Mouse (Mus musculus) monocyte, adult 5-6 weeks (primary cell): Measurements from ENCODE around the gene Gm3285. TPM values are rescaled to one million over a fixed set of nuclear protein-coding genes. Genes with fewer than 3 reads are reported as not detected.

Experiments
- ATAC-seq: fragments of 153-309, 156-312 bp; replicated peaks from 2 replicates; pipeline ENCODE4 v1.8.0; 2017; ENCODE audit warnings: mild to moderate bottlenecking; ENCODE audit not compliant: low TSS enrichment, insufficient number of reproducible peaks, severe bottlenecking, poor library complexity, low FRiP score
- total RNA-seq: library from RNA; stranded (forward); fragments of 200-1000, 200-491, 200-594 nt; gene quantifications from 3 replicates; pipeline ENCODE4 v1.2.3, GENCODE M21; 2017

Gene Gm3285
- total RNA-seq, 1 experiment from 2014 or later, result not detected

DNA sequence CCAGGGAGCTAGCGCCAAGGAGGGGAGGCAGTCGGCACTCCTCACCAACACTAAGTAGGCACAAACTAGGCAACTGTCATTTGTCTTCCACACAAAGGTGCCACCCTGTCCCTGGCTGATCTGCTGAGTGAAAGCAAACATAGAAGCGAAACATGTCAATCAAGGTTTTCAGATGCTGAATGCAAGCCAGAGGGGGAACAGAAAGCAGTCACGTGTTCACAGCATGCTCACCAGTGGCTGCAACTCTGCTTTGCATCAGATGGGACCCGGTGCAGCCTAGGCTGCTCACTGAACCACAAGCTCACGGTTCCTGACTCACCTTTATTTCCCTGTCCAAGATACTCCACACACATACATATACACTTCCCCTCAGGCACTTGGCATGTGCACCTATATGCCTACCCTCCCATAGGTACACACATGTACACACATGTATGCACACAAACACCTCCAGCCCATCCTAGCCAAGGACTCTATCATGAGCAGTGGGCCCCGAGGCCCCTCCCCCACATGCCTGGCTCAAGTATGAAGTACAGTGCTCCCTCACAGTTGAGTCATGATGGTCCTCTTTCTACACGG, 29.3 kb downstream of the Gm3285 start:
- ATAC-seq, result no peak

DNA sequence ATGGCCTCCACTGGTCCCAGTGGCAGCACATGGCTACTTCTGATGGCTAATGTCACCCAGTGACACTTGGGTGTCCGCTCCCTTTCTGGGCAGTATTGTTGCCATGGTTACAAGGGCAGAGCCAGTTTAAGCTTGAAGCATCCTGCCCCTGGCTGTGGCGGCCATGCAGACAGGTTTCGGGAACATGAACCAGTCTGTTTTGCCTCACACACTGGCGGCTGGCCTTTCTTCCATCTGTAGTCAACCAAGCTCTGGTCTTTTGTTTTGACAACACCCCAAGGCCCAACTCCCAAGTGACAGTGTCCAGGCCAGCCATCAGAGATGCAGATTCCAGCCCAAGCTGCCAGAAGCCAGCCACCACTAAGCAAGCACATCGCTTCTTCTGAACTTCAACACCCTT, 33.8 kb downstream of the Gm3285 start:
- ATAC-seq, result no peak

DNA sequence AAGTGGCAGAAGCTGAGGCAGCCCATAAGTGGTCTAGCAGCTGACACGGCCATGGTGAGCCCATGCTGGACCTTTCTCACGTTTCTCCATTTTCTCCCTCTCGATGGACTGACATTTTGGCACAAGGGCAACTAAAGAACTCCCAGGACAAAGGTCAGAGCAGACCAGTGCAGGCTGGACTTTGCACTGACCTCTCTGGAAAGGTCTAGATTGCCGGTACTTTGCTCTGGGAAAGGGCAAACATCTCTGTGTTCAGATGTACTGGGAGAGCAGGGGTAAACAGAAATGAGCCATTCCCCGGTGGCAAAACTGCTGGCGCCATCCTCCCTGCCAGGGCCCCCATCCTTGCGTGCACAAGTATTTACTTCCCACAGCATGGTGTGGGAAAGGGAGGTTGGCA, 38.4 kb downstream of the Gm3285 start:
- ATAC-seq, result no peak

DNA sequence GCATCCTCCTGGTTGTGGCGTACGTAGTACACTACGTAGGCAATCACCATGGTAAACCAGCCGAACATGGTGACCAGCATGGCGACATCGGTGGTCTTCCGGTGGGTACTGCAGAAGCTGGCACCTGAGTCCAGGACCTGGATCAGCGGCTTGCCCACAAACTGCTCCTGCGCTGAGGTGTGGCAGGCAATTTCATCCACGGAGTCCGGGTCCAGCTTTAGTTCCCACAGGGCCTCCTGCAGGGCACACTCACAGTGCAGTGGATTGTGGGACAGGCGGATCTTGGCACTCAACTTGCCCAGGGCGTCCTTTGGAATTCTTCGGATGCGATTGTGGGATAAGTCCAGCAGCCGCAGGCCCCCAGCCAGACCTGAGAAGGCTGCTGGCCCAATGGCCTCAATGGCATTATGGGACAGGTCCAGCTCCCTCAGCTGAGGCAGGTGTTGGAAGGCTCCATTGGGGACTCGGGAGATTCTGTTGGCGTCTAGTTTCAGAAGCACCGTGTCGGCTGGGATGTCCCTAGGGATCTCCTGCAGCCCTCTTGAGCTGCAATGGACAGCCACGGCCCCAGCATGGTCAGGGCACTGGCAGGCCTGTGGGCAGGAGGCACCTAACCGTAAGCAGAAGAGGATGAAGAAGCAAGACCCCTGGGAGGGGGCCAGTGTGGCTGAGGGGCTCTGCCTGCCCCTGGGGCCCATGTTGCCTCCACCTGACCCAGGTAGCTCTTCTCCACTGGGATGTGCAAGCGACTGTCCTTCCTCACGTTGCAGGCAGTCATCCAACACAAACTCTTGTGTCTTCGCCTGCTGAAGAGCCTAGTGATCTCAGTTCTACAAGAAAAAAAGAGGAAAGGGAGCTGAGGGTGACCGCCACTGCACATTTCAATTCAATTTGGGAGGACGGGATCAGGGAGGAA, 39.4 kb downstream of the Gm3285 start:
- no peak for ATAC-seq

DNA sequence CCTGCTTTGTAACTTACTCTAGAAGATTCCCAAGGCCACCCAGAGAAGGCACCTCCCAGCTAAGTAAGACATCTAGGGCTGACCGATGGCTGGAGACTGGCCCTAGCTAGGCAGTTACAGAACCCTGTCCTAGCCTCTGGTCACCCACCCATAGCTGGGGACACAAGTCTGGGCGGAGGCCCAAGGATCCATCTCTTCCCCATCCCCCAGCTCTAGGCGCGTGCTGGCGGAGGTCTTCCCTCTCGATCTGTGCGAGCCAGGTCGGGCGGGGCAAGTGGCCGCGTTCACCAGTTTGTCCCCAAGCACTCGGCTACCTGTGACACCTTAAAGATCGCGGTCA, 40.1 kb downstream of the Gm3285 start:
- no peak for ATAC-seq

DNA sequence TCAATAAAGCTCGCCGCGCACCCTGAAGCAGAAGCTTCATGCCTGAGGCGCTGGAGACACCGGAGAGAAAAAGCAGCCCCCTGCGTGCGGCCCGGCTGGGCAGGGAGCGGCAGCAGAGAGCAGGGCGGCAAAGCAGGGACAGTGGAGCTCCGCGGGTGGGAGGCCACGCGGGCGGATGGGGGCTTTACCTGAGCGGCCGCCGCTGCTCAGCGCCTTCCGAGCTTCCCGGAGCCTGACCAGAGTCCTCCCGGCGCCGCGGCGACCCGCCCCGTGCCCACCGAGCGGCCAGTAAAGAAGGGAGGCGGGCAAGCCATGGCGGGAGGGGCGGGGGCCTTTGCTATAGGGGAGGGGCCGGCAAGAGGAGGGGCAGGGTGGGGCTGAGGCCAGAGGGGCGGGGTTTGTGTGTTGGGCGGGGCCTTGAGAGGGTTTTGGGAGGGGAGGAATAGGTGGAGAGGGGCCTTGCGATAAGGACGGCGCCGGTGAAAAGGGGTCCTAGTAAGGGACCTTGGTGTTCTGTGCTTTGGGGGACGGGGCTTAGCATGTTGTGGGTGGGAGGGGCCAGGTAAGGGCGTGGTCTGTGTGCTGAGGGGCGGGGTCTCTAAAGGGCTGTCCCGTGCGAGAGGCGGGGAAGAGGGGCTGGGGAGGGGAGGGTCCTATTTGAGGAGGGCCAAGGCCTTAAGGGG, 40.6 kb downstream of the Gm3285 start, which contains the start of gene Lrrc3:
TSS of gene Lrrc3 (minus strand) at position 326 of the 683 bp plus-strand sequence.
- no peak for ATAC-seq

DNA sequence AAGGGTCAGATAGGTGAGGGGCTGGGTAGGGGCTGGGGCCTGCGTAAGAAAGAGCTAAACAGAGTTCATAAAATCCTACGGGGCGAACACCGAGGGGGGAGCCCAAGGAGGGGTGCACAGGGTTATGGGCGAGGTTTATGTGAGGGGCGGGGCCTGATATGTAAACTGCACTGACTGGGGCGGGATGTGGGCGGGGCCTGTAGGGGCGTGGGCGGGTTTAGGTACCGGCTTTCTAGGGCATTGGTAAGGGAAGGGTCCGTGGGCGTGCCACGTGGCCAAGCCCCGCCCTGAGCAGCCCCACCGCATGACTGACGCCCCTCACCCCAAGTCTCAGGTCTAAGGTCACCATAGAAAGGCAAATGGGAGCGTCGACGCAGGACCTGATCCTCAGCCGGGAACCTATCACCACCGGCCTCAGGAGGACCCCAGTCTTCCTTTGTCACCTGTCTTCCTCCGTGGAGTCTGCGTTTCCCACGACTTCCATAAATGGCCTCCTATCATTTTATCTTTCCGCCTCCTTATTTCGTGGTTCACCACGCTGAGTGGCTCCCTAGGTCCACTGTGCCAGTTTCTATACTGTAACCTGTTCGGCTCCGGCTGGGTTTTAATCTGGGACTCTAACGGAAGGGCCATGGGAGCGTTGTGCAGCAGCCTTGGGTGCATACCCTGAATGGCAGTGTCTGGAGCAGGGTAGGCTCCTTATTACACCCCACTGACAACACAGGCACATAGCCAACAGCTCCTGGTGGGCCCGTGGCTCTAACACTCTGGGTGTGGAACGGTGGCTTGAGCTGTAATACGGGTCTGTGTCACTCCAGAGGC, 41.3 kb downstream of the Gm3285 start:
- no peak for ATAC-seq

Other genes with a start within 250 kb of the Gm3285 start
- gene Ube2g2, start 239.7 kb upstream of the Gm3285 start, total RNA-seq, result 60.6 to 127 TPM (median 70.3 TPM) in 3 replicates
- not detected in 3 replicates for gene Tspear, start 175.4 kb upstream of the Gm3285 start, total RNA-seq
- not detected in 3 replicates for gene Gm19402, start 171.2 kb upstream of the Gm3285 start, total RNA-seq
- not detected in 3 replicates for gene Gm9508, start 164.7 kb upstream of the Gm3285 start, total RNA-seq
- not detected in 3 replicates for gene Gm10272, start 155.3 kb upstream of the Gm3285 start, total RNA-seq
- not detected in 3 replicates for gene Gm10024, start 150.5 kb upstream of the Gm3285 start, total RNA-seq
- not detected in 3 replicates for gene Gm10142, start 146.2 kb upstream of the Gm3285 start, total RNA-seq
- not detected in 3 replicates for gene Krtap12-1, start 141.4 kb upstream of the Gm3285 start, total RNA-seq
- not detected in 3 replicates for gene Gm10100, start 135.5 kb upstream of the Gm3285 start, total RNA-seq
- gene Gm18596, start 119.3 kb upstream of the Gm3285 start, total RNA-seq, result not detected in 3 replicates
- gene Gm9736, start 110.6 kb upstream of the Gm3285 start, total RNA-seq, result not detected in 3 replicates
- gene Gm3233, start 102.3 kb upstream of the Gm3285 start, total RNA-seq, result not detected in 3 replicates
- not detected in 3 replicates for gene Gm3238, start 90.7 kb upstream of the Gm3285 start, total RNA-seq
- gene Gm7138, start 85.0 kb upstream of the Gm3285 start, total RNA-seq, result not detected in 3 replicates
- not detected in 3 replicates for gene Gm3250, start 79.4 kb upstream of the Gm3285 start, total RNA-seq
- gene Gm7137, start 73.8 kb upstream of the Gm3285 start, total RNA-seq, result not detected in 3 replicates
- not detected in 3 replicates for gene Gm9639, start 66.9 kb upstream of the Gm3285 start, total RNA-seq
- gene Gm19668, start 62.8 kb upstream of the Gm3285 start, total RNA-seq, result not detected in 3 replicates
- gene Gm9507, start 50.1 kb upstream of the Gm3285 start, total RNA-seq, result not detected in 3 replicates
- not detected in 3 replicates for gene Gm2696, start 47.3 kb upstream of the Gm3285 start, total RNA-seq
- gene Krtap10-4, start 34.9 kb upstream of the Gm3285 start, total RNA-seq, result not detected in 3 replicates
- not detected in 3 replicates for gene Krtap10-10, start 26.0 kb upstream of the Gm3285 start, total RNA-seq
- gene Gm36176, start 15.2 kb upstream of the Gm3285 start, total RNA-seq, result not detected in 3 replicates
- not detected in 3 replicates for gene Gm10318, start 9.1 kb upstream of the Gm3285 start, total RNA-seq
- gene Lrrc3, start 40.6 kb downstream of the Gm3285 start, total RNA-seq, result not detected in 3 replicates
- gene Trpm2, start 108.6 kb downstream of the Gm3285 start, total RNA-seq, result 27.0 to 37.5 TPM (median 35.8 TPM) in 3 replicates
- gene 1810043G02Rik, start 116.5 kb downstream of the Gm3285 start, total RNA-seq, result 4.8 to 8.2 TPM (median 5.5 TPM) in 3 replicates
- gene Pfkl, start 148.1 kb downstream of the Gm3285 start, total RNA-seq, result 46.0 to 51.9 TPM (median 46.4 TPM) in 3 replicates
- gene Dnmt3l, start 180.0 kb downstream of the Gm3285 start, total RNA-seq, result not detected in 3 replicates
- not detected in 3 replicates for gene Aire, start 181.6 kb downstream of the Gm3285 start, total RNA-seq
- gene Icosl, start 207.3 kb downstream of the Gm3285 start, total RNA-seq, result 10.0 to 15.9 TPM (median 12.7 TPM) in 3 replicates